Mouse (Mus musculus) lung, adult 2 months (tissue): Measurements from ENCODE around the gene Eml4. TPM values are rescaled to one million over a fixed set of nuclear protein-coding genes. Genes with fewer than 3 reads are reported as not detected.

Source experiments
- DNase-seq: peaks from one replicate; pipeline ENCODE4 v3.0.0; 2022
- H3K4me1 ChIP-seq: fragments of 200-500 bp; 2 replicates; pipeline ENCODE4 v1.6.1; 2011; ENCODE audit warnings: low read length; ENCODE audit not compliant: control insufficient read depth, insufficient read depth
- H3K4me3 ChIP-seq: fragments of 200-500 bp; replicated peaks from 2 replicates; pipeline ENCODE3; 2011; ENCODE audit warnings: low read depth, mild to moderate bottlenecking, control low read depth, low read length; ENCODE audit errors: extremely low read depth
- CTCF ChIP-seq: fragments of 200-500 bp; IDR thresholded peaks from 2 replicates; pipeline ENCODE4 v1.5.1; 2011; ENCODE audit warnings: mild to moderate bottlenecking, low read length, control low read depth; ENCODE audit not compliant: insufficient read depth
- POLR2A ChIP-seq: fragments of 200-500 bp; IDR thresholded peaks from 2 replicates; pipeline ENCODE4 v1.6.1; 2011; ENCODE audit warnings: low read depth, mild to moderate bottlenecking, control low read depth, low read length, borderline replicate concordance; ENCODE audit errors: extremely low read depth
- WGBS: fragments of 180-500 bp; shearing (Covaris S2); methylation state at CpG from one replicate; pipeline ENCODE4 v1.1.7; 2018; 5-methylcytosine and 5-hydroxymethylcytosine counted together
- polyA plus RNA-seq: library from polyadenylated mRNA; depleted of rRNA; stranded (reverse); fragments of >200 nt; gene quantifications from 2 replicates; pipeline ENCODE4 v1.2.3, GENCODE M21; 2012

Eml4 gene
- polyA plus RNA-seq, 1 experiment, result 10.6 TPM

DNA sequence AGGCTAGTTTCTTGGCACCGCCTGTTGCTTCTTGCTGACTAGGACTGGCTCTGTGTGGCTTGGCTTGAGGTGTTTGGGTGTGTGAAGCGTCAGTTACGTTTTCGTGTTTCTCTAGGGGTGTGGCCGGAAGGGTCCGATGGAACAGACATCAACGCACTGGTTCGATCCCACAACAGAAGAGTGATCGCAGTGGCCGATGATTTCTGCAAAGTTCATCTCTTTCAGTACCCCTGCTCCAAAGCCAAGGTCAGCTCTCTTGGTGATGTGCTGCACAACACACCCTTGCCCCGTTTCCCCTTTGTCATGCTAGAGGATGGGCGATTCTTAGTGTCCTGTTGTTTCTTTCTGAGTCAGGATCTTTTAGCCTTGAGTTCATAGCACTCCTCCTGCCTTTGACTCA lies 126.4 kb downstream of the Eml4 start:
- Histone ChIP-seq H3K4me1 (no peaks in the 10 kb centered on the region), H3K4me3 (no peak overlapping the region)
- no peak for TF ChIP-seq POLR2A
- DNase-seq, result no peak
- 92% methylated on average over 12 of the region's 12 CpGs for WGBS

- no peak for TF ChIP-seq POLR2A
- no peak for TF ChIP-seq CTCF
- H3K4me1 ChIP-seq, result no peaks in the 10 kb centered on the region
- WGBS, result 78% methylated on average over 7 of the region's 7 CpGs
- H3K4me3 ChIP-seq, result no peak overlapping the region
- no peak for DNase-seq
Measured at GRCm38 (mm10) chr17:83481551-83481950, 130.8 kb downstream of the Eml4 start.

DNA sequence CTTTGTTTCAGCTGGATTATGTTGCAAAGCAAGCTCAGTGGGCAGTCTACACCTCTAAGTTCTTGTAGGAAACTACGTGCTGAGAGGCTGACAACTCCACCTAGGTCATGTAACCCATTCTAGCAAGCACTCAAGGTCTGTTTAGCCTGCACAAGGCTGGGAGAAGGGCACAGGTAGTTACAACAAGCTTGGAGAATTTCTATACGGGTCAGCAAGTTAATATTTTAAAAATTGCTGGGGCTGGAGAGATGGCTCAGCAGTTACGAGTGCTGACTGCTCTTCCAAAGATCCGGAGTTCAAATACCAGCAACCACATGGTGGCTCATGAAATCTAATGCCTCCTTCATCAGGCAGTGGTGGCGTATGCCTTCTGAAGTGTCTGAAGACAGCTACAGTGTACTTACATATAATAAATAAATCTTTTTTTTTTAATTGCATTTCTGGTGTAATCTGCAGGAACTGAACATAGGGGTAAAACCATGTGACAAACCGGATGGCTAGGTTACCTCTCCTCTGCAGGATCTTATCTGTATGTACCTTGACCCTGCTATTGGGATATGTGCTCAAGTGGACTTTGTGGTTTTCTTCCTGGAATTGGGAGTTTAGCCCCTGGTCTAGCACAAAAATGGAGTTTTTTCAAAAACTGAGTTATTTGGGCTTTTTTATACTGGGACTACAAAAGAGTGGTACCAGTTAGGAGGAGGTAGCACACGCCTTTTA lies 132.2 kb downstream of the Eml4 start:
- 90% methylated on average over 7 of the region's 7 CpGs for WGBS
- TF ChIP-seq POLR2A (no peak), CTCF (no peak)
- DNase-seq, result no peak

GRCm38 (mm10) chr17:83483784-83484183 lies 133.1 kb downstream of the Eml4 start:
- no peak for DNase-seq
- H3K4me1 ChIP-seq, result no peaks in the 10 kb centered on the region
- TF ChIP-seq POLR2A, result no peak
- 75% methylated on average over 2 of the region's 2 CpGs for WGBS
- no peak overlapping the region for H3K4me3 ChIP-seq

More for the DNA sequence above, 132.2 kb downstream of the Eml4 start:
- no peaks in the 10 kb centered on the region for H3K4me1 ChIP-seq
- no peak overlapping the region for H3K4me3 ChIP-seq

DNA sequence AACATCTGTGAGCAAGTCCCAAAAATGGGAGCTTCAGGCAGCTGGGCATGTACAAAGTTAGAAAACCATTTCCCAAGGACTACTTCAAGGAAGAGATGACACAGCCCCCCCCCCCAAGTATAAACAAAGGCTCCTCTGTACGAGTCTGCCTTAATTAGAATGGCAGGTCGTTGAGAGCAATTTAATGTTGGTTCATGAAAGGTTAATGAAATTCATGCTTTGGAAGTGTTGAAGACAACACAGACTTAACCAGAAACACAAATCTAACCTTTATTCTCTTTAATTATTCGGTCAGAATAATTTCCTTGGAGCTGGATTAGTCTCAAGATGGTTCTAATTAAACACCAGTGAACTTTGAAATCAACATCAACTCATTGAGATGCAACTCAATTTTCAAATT lies 137.0 kb downstream of the Eml4 start:
- DNase-seq, result no peak
- Histone ChIP-seq H3K4me1 (no peaks in the 10 kb centered on the region), H3K4me3 (no peak overlapping the region)
- 66% methylated on average over 3 of the region's 3 CpGs for WGBS
- TF ChIP-seq CTCF, result no peak
- no peak for TF ChIP-seq POLR2A

- TF ChIP-seq POLR2A, result no peak
- no peak for TF ChIP-seq CTCF
- no peak for DNase-seq
- no peak overlapping the region for H3K4me3 ChIP-seq
- 94% methylated on average over 5 of the region's 5 CpGs for WGBS
- no peaks in the 10 kb centered on the region for H3K4me1 ChIP-seq
Measured at GRCm38 (mm10) chr17:83498889-83499288, 148.2 kb downstream of the Eml4 start.

DNA sequence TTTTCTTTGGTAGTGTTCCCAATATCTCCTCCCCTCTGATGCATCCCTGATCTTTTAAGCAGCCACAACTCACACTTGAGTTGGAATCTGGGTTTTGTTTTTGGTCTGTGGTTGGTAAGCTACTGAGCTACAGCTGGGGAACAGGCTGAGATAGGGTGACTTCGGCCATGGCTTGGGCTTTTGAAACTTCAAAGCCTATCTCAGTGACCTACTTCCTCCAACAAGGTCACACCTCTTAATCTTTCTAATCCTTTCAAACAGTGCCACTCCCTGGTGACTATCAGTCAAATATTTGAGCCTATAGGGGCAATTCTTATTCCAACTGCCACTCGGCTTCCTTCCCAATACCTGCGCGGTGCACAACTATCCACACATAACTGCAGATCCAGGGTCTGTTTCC lies 149.0 kb downstream of the Eml4 start:
- WGBS, result 91% methylated on average over 4 of the region's 4 CpGs
- H3K4me1 ChIP-seq, result no peaks in the 10 kb centered on the region
- no peak for DNase-seq
- TF ChIP-seq CTCF (no peak), POLR2A (no peak)
- no peak overlapping the region for H3K4me3 ChIP-seq

- 77% methylated on average over 2 of the region's 2 CpGs for WGBS
Measured at GRCm38 (mm10) chr17:83503693-83504092, 153.0 kb downstream of the Eml4 start.

DNA sequence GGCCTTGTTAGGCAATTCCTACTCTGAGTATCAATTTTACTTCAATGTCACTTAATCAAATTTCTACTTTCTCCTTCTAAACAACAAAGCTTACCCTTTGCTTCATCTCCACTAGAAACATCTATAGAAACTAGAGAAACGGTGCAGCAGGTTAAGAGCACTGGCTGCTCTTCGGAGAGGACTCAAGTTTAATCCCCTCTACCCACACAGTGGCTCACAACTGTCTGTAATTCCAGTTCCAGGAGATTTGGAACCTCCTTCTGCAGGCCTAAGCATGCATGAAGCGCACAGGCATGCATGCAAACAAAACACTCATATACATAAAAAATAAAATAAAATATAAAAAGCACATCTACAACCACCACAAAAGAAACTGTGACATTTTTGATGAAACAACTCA lies 161.4 kb downstream of the Eml4 start:
- no peak for DNase-seq
- no peak for TF ChIP-seq CTCF
- no peak for TF ChIP-seq POLR2A
- 82% methylated on average over 3 of the region's 3 CpGs for WGBS
- no peak overlapping the region for H3K4me3 ChIP-seq
- peaks cover 8% of the 10 kb centered on the region; the same call in 1 of the 2 replicates for H3K4me1 ChIP-seq

More at GRCm38 (mm10) chr17:83503693-83504092, 153.0 kb downstream of the Eml4 start:
- no peaks in the 10 kb centered on the region for H3K4me1 ChIP-seq
- DNase-seq, result no peak
- TF ChIP-seq CTCF, result no peak
- no peak for TF ChIP-seq POLR2A
- H3K4me3 ChIP-seq, result no peak overlapping the region

DNA sequence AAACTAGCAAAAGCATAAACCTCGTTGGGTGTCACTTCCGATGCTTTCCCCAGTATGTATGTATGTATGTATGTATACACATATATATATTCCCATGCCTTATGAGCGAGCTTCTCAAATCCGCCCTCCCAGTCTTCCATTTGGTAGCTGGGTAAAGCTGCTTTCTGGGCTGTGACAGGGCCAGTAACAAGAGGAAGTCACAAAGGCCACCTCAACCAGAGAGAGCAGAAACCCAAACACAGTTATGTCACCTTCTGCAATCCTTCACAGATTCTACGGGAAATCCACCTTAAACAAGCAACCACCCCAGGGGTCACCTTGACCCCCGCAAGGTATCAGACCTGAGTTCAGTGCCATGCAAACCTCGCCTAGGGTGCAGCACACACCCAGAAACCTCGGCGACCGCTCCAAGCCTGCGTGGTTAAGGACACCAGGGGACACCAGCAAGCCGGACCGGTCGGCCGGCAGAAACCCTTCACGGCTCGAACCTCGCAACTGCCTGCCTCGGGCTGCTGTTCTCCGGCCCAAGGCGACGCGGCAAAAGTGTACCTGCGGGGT lies 163.0 kb downstream of the Eml4 start:
- TF ChIP-seq POLR2A, result no peak
- no peak for TF ChIP-seq CTCF
- under 1% methylated on average over 24 of the region's 24 CpGs for WGBS
- H3K4me3 ChIP-seq, result peak overlapping the region; percentile 90
- peaks cover 8% of the 10 kb centered on the region; the same call in 1 of the 2 replicates for H3K4me1 ChIP-seq
- no peak for DNase-seq
